Mouse (Mus musculus) heart, embryonic 12.5 days (tissue): ENCODE data around the gene Cdr2l. TPM values are rescaled to one million over a fixed set of nuclear protein-coding genes. Genes with fewer than 3 reads are reported as not detected.

Experiments used
- ATAC-seq: fragments of 200-750 bp; cut with Nextera tagmentation; 2 replicates; pipeline ENCODE4 v1.8.0; 2017; ENCODE audit warnings: moderate TSS enrichment, moderate library complexity; ENCODE audit not compliant: insufficient number of reproducible peaks, low FRiP score
- H3K27ac ChIP-seq: fragments of 300-500 bp; sonication (generic); 2 replicates; pipeline ENCODE4 v1.5.1; 2016; ENCODE audit warnings: mild to moderate bottlenecking, moderate library complexity; ENCODE audit not compliant: poor library complexity, severe bottlenecking
- H3K27me3 ChIP-seq: fragments of 300-500 bp; sonication (generic); replicated peaks from 2 replicates; pipeline ENCODE4 v1.6.1; 2016; ENCODE audit warnings: mild to moderate bottlenecking, moderate library complexity
- H3K36me3 ChIP-seq: fragments of 300-500 bp; sonication (generic); 2 replicates; pipeline ENCODE4 v1.6.1; 2016; ENCODE audit warnings: mild to moderate bottlenecking, moderate library complexity
- H3K4me1 ChIP-seq: fragments of 300-500 bp; sonication (generic); replicated peaks from 2 replicates; pipeline ENCODE4 v1.6.1; 2016; ENCODE audit warnings: mild to moderate bottlenecking
- H3K4me2 ChIP-seq: fragments of 300-500 bp; sonication (generic); 2 replicates; pipeline ENCODE4 v1.6.1; 2016; ENCODE audit warnings: mild to moderate bottlenecking, moderate library complexity
- H3K4me3 ChIP-seq: fragments of 300-500 bp; sonication (generic); 2 replicates; pipeline ENCODE4 v1.5.1; 2016; ENCODE audit warnings: mild to moderate bottlenecking
- H3K9ac ChIP-seq: fragments of 300-500 bp; sonication (generic); 2 replicates; pipeline ENCODE4 v1.6.1; 2016; ENCODE audit warnings: mild to moderate bottlenecking, moderate library complexity
- H3K9me3 ChIP-seq: fragments of 300-500 bp; sonication (generic); replicated peaks from 2 replicates; pipeline ENCODE4 v1.6.1; 2016; ENCODE audit warnings: mild to moderate bottlenecking, moderate library complexity
- WGBS: fragments of 180-500 bp; shearing (Covaris S2); methylation state at CpG from one replicate; pipeline ENCODE4 v1.1.7; 2016; 5-methylcytosine and 5-hydroxymethylcytosine counted together
- polyA plus RNA-seq: library from polyadenylated mRNA; unstranded; fragments of >200 nt; fragmentation: Nextera tagmentation; extraction: Ambion mirVana; gene quantifications from 2 replicates; pipeline ENCODE4 v1.2.1, GENCODE M21; 2016

The Cdr2l gene
- polyA plus RNA-seq, 1 experiment from 2014 or later = 9.5 TPM

DNA sequence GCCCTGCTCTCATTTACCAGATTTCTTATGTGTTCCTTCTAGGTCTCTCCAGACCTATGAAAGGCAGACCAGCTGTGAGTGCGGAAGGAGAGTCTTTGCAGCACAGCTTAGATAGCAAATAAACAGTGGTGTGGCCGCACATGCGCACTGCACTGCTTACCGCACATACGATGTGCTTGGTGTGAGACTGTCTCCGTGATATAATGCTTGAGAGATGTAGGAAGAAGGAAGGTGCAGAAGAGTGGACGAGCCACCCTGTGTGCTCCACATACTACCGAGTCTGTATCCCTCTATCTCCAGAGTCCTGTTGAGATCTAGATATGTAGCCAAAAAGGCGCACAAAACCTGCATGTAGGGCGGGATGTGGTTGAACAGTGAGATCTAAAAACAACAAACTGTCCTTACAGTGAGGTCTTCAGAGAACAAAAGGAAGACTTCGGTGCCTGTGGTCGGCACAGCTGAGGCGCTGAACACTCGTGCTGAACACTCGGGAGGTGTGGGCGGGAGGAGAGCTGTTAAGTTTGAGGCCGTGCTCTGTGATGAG is 25.2 kb downstream of the Cdr2l start:
- H3K4me1 ChIP-seq = peaks cover 16% of the 10 kb centered on the region
- H3K36me3 ChIP-seq = peaks cover 51% of the 10 kb centered on the region
- no peak overlapping the region for H3K4me2 ChIP-seq
- no peak overlapping the region for H3K4me3 ChIP-seq
- ATAC-seq = no peak
- no peaks in the 10 kb centered on the region for H3K27me3 ChIP-seq
- H3K9me3 ChIP-seq = no peaks in the 10 kb centered on the region
- no peak overlapping the region for H3K27ac ChIP-seq
- H3K9ac ChIP-seq = no peak overlapping the region
- 86% methylated on average over 17 of the region's 17 CpGs for WGBS

DNA sequence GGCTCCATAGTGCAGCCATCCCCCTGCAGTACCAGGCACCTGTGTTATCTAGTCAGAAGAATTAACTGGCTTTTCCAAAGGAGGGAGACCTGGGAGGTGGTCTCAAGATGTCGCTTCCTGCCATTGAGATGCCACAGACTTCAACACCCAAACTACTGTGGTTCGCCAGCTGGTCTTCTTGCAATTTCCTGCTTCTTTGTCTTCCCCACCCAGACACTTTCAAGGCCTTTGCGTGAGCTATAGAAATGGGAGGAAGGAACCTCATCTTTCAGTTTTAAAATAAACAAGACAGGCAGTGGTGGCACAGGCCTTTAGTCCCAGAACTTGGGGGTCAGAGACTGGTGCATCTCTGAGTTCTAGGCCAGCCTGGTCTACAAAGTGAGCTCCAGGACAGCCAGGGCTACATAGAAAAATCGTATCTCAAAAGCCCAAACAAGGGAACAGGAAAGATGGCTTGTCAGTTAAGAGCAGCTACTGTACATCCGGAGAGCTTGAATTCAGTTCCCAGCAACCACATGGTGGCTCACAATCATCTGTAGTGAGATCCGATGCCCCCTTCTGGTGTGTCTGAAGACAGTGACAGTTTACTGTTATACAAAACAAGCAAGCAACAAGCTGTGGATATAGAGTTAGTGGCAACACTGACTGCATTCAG is 26.7 kb downstream of the Cdr2l start:
- Histone ChIP-seq H3K4me3 (no peak overlapping the region), H3K36me3 (peaks cover 51% of the 10 kb centered on the region), H3K4me1 (peaks cover 19% of the 10 kb centered on the region), H3K9me3 (no peaks in the 10 kb centered on the region), H3K4me2 (no peak overlapping the region), H3K27me3 (no peaks in the 10 kb centered on the region), H3K27ac (0 out of 2 replicates have a peak overlapping the region, but pooled peaks have one; percentile 15), H3K9ac (no peak overlapping the region)
- ATAC-seq = no peak
- WGBS = 71% methylated on average over 6 of the region's 6 CpGs

DNA sequence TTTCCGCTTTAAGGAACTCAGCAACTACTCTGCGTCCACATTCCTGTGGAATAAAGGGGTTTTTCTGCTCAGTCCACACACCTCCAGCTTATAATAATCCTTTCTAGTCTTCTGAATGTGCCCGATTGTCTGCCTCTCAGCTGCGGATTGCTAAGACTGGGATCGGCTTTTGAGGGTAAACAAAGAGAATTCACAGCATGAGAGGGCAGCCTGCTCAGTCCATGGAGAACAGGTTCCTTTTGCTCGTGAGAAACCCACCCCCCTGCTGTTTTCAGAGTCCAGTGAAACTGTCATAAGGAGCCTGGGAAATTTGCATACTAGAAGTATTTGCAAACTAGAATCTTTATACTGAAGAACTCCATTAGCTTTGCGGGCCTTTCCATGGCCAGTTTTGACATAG is 27.8 kb downstream of the Cdr2l start:
- no peak for ATAC-seq
- Histone ChIP-seq H3K36me3 (peaks cover 51% of the 10 kb centered on the region), H3K9me3 (no peaks in the 10 kb centered on the region), H3K4me3 (no peak overlapping the region), H3K27me3 (no peaks in the 10 kb centered on the region), H3K4me1 (peaks cover 18% of the 10 kb centered on the region), H3K27ac (no peak overlapping the region), H3K4me2 (no peak overlapping the region), H3K9ac (no peak overlapping the region)
- 87% methylated on average over 7 of the region's 7 CpGs for WGBS

DNA sequence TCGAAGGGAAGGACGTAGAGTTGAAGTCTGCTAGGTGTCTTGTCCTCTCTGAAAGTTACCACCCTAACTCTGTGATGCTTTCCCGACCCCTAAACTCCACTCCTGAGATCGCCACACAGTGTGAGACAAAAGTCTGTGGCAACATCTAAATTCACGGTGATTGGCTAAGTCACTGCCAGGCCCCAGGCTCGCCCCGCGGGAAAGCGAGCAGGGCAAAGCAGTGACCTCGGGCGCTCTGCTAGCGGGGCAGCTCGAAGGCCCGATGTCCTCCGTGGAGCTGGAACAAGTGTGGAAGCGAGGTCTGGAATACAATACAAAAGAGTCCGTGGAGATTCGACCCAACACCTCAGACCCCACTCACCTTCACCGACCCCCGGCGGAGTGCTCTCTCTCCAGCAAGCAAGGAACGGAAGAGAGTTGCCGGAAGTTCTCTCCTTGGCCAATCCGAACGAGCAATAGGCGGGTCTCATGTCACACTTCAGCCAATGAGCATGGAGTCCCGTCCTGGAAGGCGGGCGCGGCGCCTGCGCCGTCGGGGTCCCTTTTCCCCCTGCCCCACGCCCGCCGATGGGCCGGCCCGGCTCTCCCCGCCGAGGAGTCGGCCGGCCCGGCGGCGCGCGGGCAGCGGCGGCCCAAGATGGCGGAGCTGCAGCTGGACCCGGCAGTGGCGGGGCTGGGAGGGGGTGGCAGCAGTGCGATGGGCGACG is 38.0 kb downstream of the Cdr2l start, which contains the start of the genes Atp5h and Kctd2:
Gene Atp5h (minus strand): TSS at position 432 of the 707 bp plus-strand sequence.
Gene Kctd2 (plus strand): TSS at position 598 of the 707 bp plus-strand sequence.
- H3K4me3 ChIP-seq = peak within 1 kb of the TSS; percentile 99
- ATAC-seq = peak; percentile 98
- H3K27me3 ChIP-seq = no peaks in the 10 kb centered on the region
- no peaks in the 10 kb centered on the region for H3K9me3 ChIP-seq
- H3K9ac ChIP-seq = peak within 1 kb of the TSS; percentile 100
- peaks cover 58% of the 10 kb centered on the region for H3K4me1 ChIP-seq
- peak within 1 kb of the TSS; percentile 92 for H3K27ac ChIP-seq
- under 1% methylated on average over 53 of the region's 56 CpGs for WGBS
- H3K4me2 ChIP-seq = peak within 1 kb of the TSS; percentile 97
- peaks cover 52% of the 10 kb centered on the region for H3K36me3 ChIP-seq

DNA sequence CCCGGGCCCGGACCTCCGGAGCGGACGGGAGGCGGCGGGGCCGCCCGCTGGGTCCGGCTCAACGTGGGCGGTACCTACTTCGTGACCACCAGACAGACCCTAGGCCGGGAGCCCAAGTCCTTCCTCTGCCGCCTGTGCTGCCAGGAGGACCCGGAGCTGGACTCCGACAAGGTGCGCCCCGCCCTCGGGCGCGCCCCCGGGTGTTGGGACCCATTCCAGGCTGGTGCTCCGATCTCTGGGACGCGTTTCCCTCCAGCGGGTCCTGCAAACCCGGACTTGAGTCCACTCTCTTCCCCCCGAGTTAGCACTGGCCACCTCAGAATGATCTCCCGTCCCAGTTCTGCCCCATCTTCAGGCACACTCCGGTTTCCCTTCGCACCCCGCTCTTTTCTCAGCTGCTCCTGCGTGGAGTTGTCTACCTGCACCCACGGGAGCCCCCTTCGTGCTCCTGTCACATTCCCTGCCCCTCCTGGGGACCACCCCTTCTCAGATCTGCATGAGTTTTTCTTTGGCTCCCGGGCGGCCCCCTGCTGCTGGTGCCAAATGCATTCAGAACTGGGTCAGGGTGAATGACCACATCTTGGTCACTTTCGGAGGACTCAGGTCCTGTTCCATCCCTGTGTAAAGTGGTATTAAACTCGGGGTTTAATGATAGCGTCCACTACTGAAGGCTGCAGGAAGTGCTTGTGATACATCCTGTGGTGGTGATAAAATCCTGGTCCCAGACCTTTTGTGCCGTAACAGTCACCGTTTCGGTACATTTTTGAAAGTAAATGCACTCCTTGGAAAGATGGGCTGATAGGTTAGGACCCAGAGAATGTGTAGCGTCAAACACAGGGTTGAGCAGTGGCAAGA is 38.8 kb downstream of the Cdr2l start:
- ATAC-seq = peak; percentile 60
- Histone ChIP-seq H3K4me2 (peak overlapping the region; percentile 97), H3K4me3 (peak overlapping the region; percentile 99), H3K9ac (peak overlapping the region; percentile 100), H3K9me3 (no peaks in the 10 kb centered on the region), H3K27me3 (no peaks in the 10 kb centered on the region), H3K4me1 (peaks cover 50% of the 10 kb centered on the region), H3K27ac (peak overlapping the region; percentile 92), H3K36me3 (peaks cover 53% of the 10 kb centered on the region)
- 1% methylated on average over 44 of the region's 45 CpGs for WGBS

DNA sequence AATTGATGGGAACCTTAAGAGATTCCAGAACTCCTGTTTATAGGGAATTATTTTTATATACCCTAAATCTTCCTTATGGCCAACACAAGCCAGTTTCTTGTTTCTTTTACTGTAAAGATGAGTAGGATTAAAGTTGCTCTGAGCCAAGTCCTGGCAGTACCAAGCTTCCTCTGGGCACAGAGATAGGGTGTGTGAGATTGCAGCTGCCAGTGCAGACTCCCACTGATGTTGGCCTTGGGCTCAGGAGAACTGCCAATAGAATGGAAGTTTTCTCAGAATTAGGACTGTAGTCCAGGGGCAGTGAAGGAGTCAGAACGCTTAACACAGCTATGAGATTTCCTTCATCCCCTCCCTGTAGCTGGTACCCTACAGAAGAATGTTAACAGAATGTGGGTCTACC is 39.6 kb downstream of the Cdr2l start:
- Histone ChIP-seq H3K9me3 (no peaks in the 10 kb centered on the region), H3K27me3 (no peaks in the 10 kb centered on the region), H3K27ac (no peak overlapping the region), H3K36me3 (peaks cover 51% of the 10 kb centered on the region), H3K4me2 (peak overlapping the region; percentile 97), H3K4me1 (peaks cover 42% of the 10 kb centered on the region), H3K4me3 (peak overlapping the region; percentile 99), H3K9ac (peak overlapping the region; percentile 17; the same call in 1 of the 2 replicates)
- WGBS = 65% methylated on average over 1 of the region's 1 CpGs
- no peak for ATAC-seq

DNA sequence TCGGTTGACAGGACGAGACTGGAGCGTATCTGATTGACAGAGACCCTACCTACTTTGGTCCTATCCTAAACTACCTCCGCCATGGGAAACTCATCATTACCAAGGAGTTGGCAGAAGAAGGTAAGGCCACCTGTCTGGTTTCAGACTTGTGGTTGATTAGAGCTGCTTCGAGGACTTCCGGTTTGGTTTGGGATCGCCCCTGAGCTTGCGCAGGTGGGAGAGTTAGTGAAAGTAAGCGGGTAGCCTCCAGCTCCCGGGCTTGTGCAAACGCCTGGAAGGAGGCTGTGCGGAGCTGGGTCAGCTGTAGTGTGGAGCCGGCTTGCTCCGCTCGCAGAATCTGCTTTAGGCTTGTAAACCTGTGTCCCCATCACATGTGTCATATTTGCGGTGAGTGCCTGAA is 40.3 kb downstream of the Cdr2l start:
- no peaks in the 10 kb centered on the region for H3K27me3 ChIP-seq
- H3K4me2 ChIP-seq = no peak overlapping the region
- no peak overlapping the region for H3K9ac ChIP-seq
- 89% methylated on average over 16 of the region's 16 CpGs for WGBS
- H3K4me1 ChIP-seq = peaks cover 36% of the 10 kb centered on the region
- ATAC-seq = no peak
- no peaks in the 10 kb centered on the region for H3K9me3 ChIP-seq
- no peak overlapping the region for H3K27ac ChIP-seq
- no peak overlapping the region for H3K4me3 ChIP-seq
- H3K36me3 ChIP-seq = peaks cover 49% of the 10 kb centered on the region

DNA sequence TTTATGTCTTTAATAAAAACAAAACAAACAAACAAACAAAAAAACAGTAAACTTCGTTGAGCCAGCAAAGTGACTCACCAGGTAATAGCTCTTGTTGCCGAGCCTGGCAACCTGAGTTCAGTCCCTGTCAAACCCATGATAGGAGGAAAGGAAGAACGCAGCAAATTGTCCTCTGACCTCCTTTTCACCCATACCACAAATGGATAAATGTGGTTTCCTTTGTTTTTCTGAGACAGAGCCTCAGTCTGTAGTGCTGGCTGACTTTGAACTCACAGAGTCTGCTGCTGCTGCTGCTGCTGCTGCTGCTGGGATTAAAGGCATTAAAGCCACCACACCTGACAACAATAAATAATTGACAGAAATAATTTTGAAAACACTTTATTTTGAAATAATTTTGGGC is 41.4 kb downstream of the Cdr2l start:
- H3K4me1 ChIP-seq = peaks cover 35% of the 10 kb centered on the region
- WGBS = 90% methylated on average over 3 of the region's 3 CpGs
- no peak overlapping the region for H3K4me2 ChIP-seq
- ATAC-seq = no peak
- no peak overlapping the region for H3K9ac ChIP-seq
- peaks cover 46% of the 10 kb centered on the region for H3K36me3 ChIP-seq
- no peaks in the 10 kb centered on the region for H3K27me3 ChIP-seq
- no peaks in the 10 kb centered on the region for H3K9me3 ChIP-seq
- H3K4me3 ChIP-seq = no peak overlapping the region
- H3K27ac ChIP-seq = no peak overlapping the region

DNA sequence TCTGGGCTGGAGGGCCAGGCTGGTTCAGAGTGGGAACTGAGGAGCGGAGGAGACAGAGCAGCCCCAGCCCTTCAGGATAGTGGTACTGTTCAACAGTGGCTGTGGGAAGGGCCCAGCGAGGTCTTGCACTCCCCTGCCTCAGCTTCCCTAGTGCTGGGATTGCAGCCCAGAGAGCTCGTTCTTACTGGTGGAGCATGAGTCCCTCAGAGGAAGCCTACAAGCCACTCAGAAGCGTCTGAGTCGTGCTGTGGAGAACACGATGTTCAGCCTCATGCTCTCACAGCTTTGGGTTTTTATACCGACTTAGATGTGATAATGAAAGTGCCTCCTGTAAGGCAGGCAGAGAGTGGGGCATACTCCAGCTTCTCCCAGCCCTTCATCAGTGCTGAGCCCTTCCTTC is 43.0 kb downstream of the Cdr2l start:
- Histone ChIP-seq H3K4me1 (peaks cover 25% of the 10 kb centered on the region), H3K4me3 (no peak overlapping the region), H3K4me2 (no peak overlapping the region), H3K27me3 (no peaks in the 10 kb centered on the region), H3K9ac (no peak overlapping the region), H3K36me3 (peaks cover 57% of the 10 kb centered on the region), H3K27ac (no peak overlapping the region), H3K9me3 (no peaks in the 10 kb centered on the region)
- WGBS = 84% methylated on average over 7 of the region's 7 CpGs
- ATAC-seq = no peak

DNA sequence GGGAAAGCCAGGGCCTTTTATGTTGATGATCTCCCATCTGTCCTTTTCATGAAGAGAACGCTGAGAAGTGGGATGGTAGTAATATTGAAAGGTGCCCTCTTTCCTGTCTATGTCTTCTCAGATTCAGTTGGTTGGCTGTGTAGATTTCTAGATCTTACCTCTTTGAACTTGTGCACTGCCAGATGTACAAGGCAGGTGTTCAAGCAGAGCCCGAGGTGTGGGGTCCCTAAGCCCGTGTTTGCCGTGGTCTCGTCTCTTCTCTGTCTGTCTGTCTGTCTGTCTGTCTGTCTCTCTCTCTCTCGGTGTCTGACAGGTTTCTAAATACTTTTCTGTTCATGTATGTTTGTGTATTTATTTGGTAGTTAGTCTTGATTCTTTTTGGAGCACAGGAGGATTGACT is 44.0 kb downstream of the Cdr2l start:
- no peak overlapping the region for H3K9ac ChIP-seq
- peaks cover 67% of the 10 kb centered on the region for H3K36me3 ChIP-seq
- H3K9me3 ChIP-seq = no peaks in the 10 kb centered on the region
- no peak overlapping the region for H3K4me2 ChIP-seq
- peaks cover 24% of the 10 kb centered on the region for H3K4me1 ChIP-seq
- WGBS = 88% methylated on average over 6 of the region's 6 CpGs
- no peak for ATAC-seq
- H3K27me3 ChIP-seq = no peaks in the 10 kb centered on the region
- no peak overlapping the region for H3K4me3 ChIP-seq
- no peak overlapping the region for H3K27ac ChIP-seq
